Mouse (Mus musculus) kidney, postnatal 0 days (tissue): Measurements from ENCODE around the gene Robo2. TPM values are rescaled to one million over a fixed set of nuclear protein-coding genes. Genes with fewer than 3 reads are reported as not detected.
A peak's percentile ranks its signal among the peaks of the same experiment; 100 is the strongest.

Source experiments
- ATAC-seq: fragments of 200-750 bp; cut with Nextera tagmentation; replicated peaks from 2 replicates; pipeline ENCODE4 v1.8.0; 2017; ENCODE audit warnings: low read depth, moderate number of reproducible peaks, moderate TSS enrichment, moderate library complexity; ENCODE audit not compliant: low FRiP score
- DNase-seq: peaks from one replicate; pipeline ENCODE4 v3.0.0-alpha.2; 2016; ENCODE audit warnings: low spot score
- H3K27ac ChIP-seq: fragments of 300-500 bp; sonication (generic); 2 replicates; pipeline ENCODE4 v1.5.1; 2014; ENCODE audit warnings: mild to moderate bottlenecking
- H3K27me3 ChIP-seq: fragments of 300-500 bp; sonication (generic); 2 replicates; pipeline ENCODE4 v1.6.1; 2014; ENCODE audit warnings: low read length, mixed read lengths; ENCODE audit not compliant: insufficient read depth
- H3K36me3 ChIP-seq: fragments of 300-500 bp; sonication (generic); 2 replicates; pipeline ENCODE4 v1.6.1; 2014; ENCODE audit warnings: low read length, mixed read lengths; ENCODE audit not compliant: insufficient read depth
- H3K4me1 ChIP-seq: fragments of 300-500 bp; sonication (generic); replicated peaks from 2 replicates; pipeline ENCODE4 v1.6.1; 2014; ENCODE audit warnings: antibody characterized with exemption, low read length, mixed read lengths; ENCODE audit not compliant: insufficient read depth
- H3K4me2 ChIP-seq: fragments of 300-500 bp; sonication (generic); 2 replicates; pipeline ENCODE4 v1.6.1; 2014; ENCODE audit warnings: mild to moderate bottlenecking, low read length, moderate library complexity, mixed read lengths
- H3K4me3 ChIP-seq: fragments of 300-500 bp; sonication (generic); replicated peaks from 2 replicates; pipeline ENCODE4 v1.5.1; 2014; ENCODE audit warnings: low read depth, low read length
- H3K9ac ChIP-seq: fragments of 300-500 bp; sonication (generic); 2 replicates; pipeline ENCODE4 v1.6.1; 2014; ENCODE audit warnings: low read depth, low read length
- H3K9me3 ChIP-seq: fragments of 300-500 bp; sonication (generic); replicated peaks from 2 replicates; pipeline ENCODE4 v1.6.1; 2016; ENCODE audit warnings: low read length, inconsistent platforms, mixed read lengths
- CTCF ChIP-seq: IDR thresholded peaks from 2 replicates; pipeline ENCODE4 v1.5.1; 2016; ENCODE audit warnings: antibody characterized with exemption, low read depth, mild to moderate bottlenecking, moderate library complexity
- WGBS: fragments of 180-500 bp; shearing (Covaris S2); extraction: QIAGEN DNeasy Blood & Tissue Kit; methylation state at CpG from one replicate; pipeline ENCODE4 v1.1.7; 2014; 5-methylcytosine and 5-hydroxymethylcytosine counted together
- microRNA counts: library from miRNA; unstranded; fragments of <30 nt; microRNA quantifications from one replicate; lab custom pipeline; 2015
- microRNA-seq: library from miRNA; unstranded; fragments of <30 nt; microRNA quantifications from one replicate; pipeline ENCODE4, GENCODE M21; 2016
- polyA plus RNA-seq: library from polyadenylated mRNA; unstranded; fragments of >200 nt; fragmentation: Nextera tagmentation; extraction: Ambion mirVana; gene quantifications from 2 replicates; pipeline ENCODE4 v1.2.1, GENCODE M21; 2015

The Robo2 gene
- polyA plus RNA-seq, 1 experiment from 2014 or later = 30.7 TPM

DNA sequence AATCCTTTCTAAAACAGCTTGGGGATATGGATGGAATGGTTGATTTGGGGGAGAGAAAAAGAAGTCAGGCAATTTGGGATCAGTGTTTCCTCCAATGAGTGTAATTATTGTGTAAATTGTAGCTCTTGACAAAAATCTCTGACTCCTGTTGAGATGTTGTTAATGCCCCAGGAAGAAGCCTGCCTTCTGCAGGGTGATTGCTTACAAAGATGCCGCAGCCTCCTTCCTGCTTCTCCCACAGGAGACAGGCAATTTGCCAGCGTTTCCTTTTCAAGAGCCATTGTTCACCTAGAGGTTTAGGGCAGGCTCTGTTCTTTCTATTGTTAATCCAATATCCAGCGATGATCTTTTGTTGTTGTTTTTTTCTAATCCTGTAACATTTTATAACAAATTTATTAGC lies 547.9 kb downstream of the Robo2 start:
- H3K9me3 ChIP-seq = no peaks in the 10 kb centered on the region
- 10% methylated on average over 3 of the region's 3 CpGs for WGBS
- no peaks in the 10 kb centered on the region for H3K36me3 ChIP-seq
- H3K27ac ChIP-seq = no peak overlapping the region
- H3K4me1 ChIP-seq = no peaks in the 10 kb centered on the region
- H3K27me3 ChIP-seq = no peaks in the 10 kb centered on the region
- no peak overlapping the region for H3K4me3 ChIP-seq
- ATAC-seq (no peak), DNase-seq (no peak)
- H3K4me2 ChIP-seq = no peak overlapping the region
- no peak overlapping the region for H3K9ac ChIP-seq
- TF ChIP-seq CTCF = no peak

DNA sequence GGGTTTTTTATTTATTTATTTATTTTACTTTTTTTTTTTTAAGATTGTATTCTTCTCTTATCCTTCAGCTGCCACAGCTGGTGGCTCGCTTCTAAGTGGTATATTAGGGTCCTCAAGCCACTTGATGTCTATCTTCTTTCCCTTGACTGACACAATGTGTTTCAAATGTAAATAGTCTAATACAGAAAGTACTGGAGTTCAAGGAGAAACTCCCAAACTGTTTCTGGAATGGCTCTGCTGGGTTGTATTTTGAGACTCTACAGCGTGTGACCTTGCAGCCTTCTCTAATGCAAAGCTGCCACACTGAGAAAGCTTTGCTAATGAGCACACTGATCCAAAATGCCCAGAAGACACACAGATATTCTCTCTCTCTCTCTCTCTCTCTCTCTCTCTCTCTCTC lies 552.9 kb downstream of the Robo2 start:
- H3K9me3 ChIP-seq = no peaks in the 10 kb centered on the region
- no peak overlapping the region for H3K4me3 ChIP-seq
- no peaks in the 10 kb centered on the region for H3K36me3 ChIP-seq
- ATAC-seq (no peak), DNase-seq (no peak)
- TF ChIP-seq CTCF = no peak
- no peaks in the 10 kb centered on the region for H3K27me3 ChIP-seq
- no peaks in the 10 kb centered on the region for H3K4me1 ChIP-seq
- WGBS = 81% methylated on average over 2 of the region's 2 CpGs
- H3K27ac ChIP-seq = no peak overlapping the region
- no peak overlapping the region for H3K4me2 ChIP-seq
- no peak overlapping the region for H3K9ac ChIP-seq

DNA sequence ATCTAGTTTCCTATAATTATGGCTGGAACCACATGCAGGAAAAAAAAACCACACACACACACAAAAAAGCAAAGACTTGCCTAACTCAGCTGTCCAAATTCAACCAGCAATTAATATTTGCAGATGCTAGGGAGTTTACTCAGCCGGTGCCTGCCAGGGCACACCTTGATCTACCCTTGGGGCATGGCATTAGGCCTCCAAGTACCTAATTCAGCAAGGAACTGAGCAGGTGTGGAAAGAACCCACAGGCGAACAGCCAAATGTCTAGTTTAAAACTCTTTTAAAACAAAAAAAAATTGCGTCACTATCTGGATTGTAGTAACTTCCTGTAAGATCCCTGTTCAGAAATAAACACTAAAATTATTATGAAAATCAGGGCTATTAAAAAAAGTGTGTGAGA lies 555.8 kb downstream of the Robo2 start:
- H3K27ac ChIP-seq = no peak overlapping the region
- H3K9ac ChIP-seq = no peak overlapping the region
- H3K4me2 ChIP-seq = no peak overlapping the region
- TF ChIP-seq CTCF = no peak
- H3K9me3 ChIP-seq = no peaks in the 10 kb centered on the region
- H3K36me3 ChIP-seq = no peaks in the 10 kb centered on the region
- ATAC-seq (no peak), DNase-seq (no peak)
- no peaks in the 10 kb centered on the region for H3K4me1 ChIP-seq
- 84% methylated on average over 3 of the region's 3 CpGs for WGBS
- no peak overlapping the region for H3K4me3 ChIP-seq
- no peaks in the 10 kb centered on the region for H3K27me3 ChIP-seq

MicroRNA genes within 50 kb of the gene (microRNA counts, 519-probe panel; counts per million panel counts)
- microRNA mmu-miR-691 (lab: Ali Mortazavi, UCI) = 330 counts per million, percentile 68 among the panel's probes with 10 or more counts

Small RNAs within 50 kb of the gene (microRNA-seq; reads per million reads assigned to microRNA genes)
- gene Gm24272 (not detected), gene Mir691 (not detected)
